ENCODE assay signal across 8 mouse cellular contexts in genomic region chr9:113932100-113932470, GRCm38 (mm10). TPM values are rescaled to one million over a fixed set of nuclear protein-coding genes. Genes with fewer than 3 reads are reported as not detected.
DNase-seq lines count a peak whose midpoint lies in the region; ATAC-seq and TF ChIP-seq lines count a peak whose summit lies in the region.

No protein-coding gene starts in this region.

- 2% methylated on average over 8 of the region's 8 CpGs for WGBS in heart, embryonic 11.5 days (ENCODE audit: insufficient replicate concordance)
- 9% methylated on average over 8 of the region's 8 CpGs for WGBS in limb, embryonic 10.5 days
- 1% methylated on average over 8 of the region's 8 CpGs for WGBS in midbrain, embryonic 12.5 days

- peak overlapping the region; percentile 52 for H3K4me3 ChIP-seq in cortical plate, adult 2 months (ENCODE audit: insufficient read depth, low read length)
- H3K4me3 ChIP-seq in heart, embryonic 11.5 days (ENCODE audit: low read depth, low read length) = peak overlapping the region; percentile 98
- H3K4me3 ChIP-seq in limb, embryonic 10.5 days = peak overlapping the region; percentile 97
- H3K4me3 ChIP-seq in midbrain, embryonic 12.5 days = peak overlapping the region; percentile 98

- H3K9ac ChIP-seq in heart, embryonic 11.5 days (ENCODE audit: low read depth, low read length) = peak overlapping the region; percentile 97
- peak overlapping the region; percentile 96 for H3K9ac ChIP-seq in midbrain, embryonic 12.5 days (replicated peaks)

- no peak for TF ChIP-seq POLR2A in cortical plate, adult 2 months (IDR thresholded peaks at IDR 0.05; ENCODE audit: extremely low read depth, insufficient read depth, low read length)

- no peaks in the 10 kb centered on the region for H3K36me3 ChIP-seq in heart, embryonic 11.5 days (ENCODE audit: control insufficient read depth, insufficient read depth, low read length)
- no peaks in the 10 kb centered on the region for H3K36me3 ChIP-seq in limb, embryonic 10.5 days
- H3K36me3 ChIP-seq in midbrain, embryonic 12.5 days = no peaks in the 10 kb centered on the region

- H3K4me2 ChIP-seq in heart, embryonic 11.5 days = peak overlapping the region; percentile 77
- peak overlapping the region; percentile 87 for H3K4me2 ChIP-seq in midbrain, embryonic 12.5 days (replicated peaks)

- no peaks in the 10 kb centered on the region for H3K9me3 ChIP-seq in heart, embryonic 11.5 days (replicated peaks; ENCODE audit: control insufficient read depth, low read length)
- no peaks in the 10 kb centered on the region for H3K9me3 ChIP-seq in limb, embryonic 10.5 days (replicated peaks)
- H3K9me3 ChIP-seq in midbrain, embryonic 12.5 days = no peaks in the 10 kb centered on the region

- no peak for ATAC-seq in heart, embryonic 11.5 days (replicated peaks; ENCODE audit: insufficient number of reproducible peaks, low FRiP score, low TSS enrichment)
- no peak for ATAC-seq in midbrain, embryonic 12.5 days (ENCODE audit: low FRiP score, low read depth)

- no peak for TF ChIP-seq CTCF in cortical plate, adult 2 months (IDR thresholded peaks at IDR 0.05; ENCODE audit: extremely low read depth, insufficient read depth, low read length)

- no peaks in the 10 kb centered on the region for H3K27me3 ChIP-seq in heart, embryonic 11.5 days (ENCODE audit: control insufficient read depth, insufficient read depth, low read length)
- no peaks in the 10 kb centered on the region for H3K27me3 ChIP-seq in limb, embryonic 10.5 days (ENCODE audit: low read depth, poor library complexity, severe bottlenecking)
- no peaks in the 10 kb centered on the region for H3K27me3 ChIP-seq in midbrain, embryonic 12.5 days

- peak; percentile 6 to 19 for DNase-seq in lung, adult 18-20 months
- no peak for DNase-seq in lung, postnatal 25 days (ENCODE audit: low spot score)
- no peak for DNase-seq in limb, embryonic 10.5 days (ENCODE audit: low spot score)
- no peak for DNase-seq in layer of hippocampus, adult 9-11 months
- DNase-seq in cerebellum, postnatal 4 days (ENCODE audit: low spot score in 2 of 2) = no peak

- H3K27ac ChIP-seq in cortical plate, adult 2 months (ENCODE audit: insufficient read depth, low read length) = no peak overlapping the region
- peak overlapping the region; percentile 90 for H3K27ac ChIP-seq in heart, embryonic 11.5 days (ENCODE audit: low read depth, low read length)
- H3K27ac ChIP-seq in limb, embryonic 10.5 days = peak overlapping the region; percentile 94
- H3K27ac ChIP-seq in midbrain, embryonic 12.5 days (replicated peaks) = peak overlapping the region; percentile 89

- H3K4me1 ChIP-seq in cortical plate, adult 2 months (ENCODE audit: control insufficient read depth, insufficient read depth, low read length) = peaks cover 7% of the 10 kb centered on the region; the same call in 1 of the 2 replicates
- H3K4me1 ChIP-seq in heart, embryonic 11.5 days (ENCODE audit: control insufficient read depth, insufficient read depth, low read length) = peaks cover 20% of the 10 kb centered on the region
- peaks cover 27% of the 10 kb centered on the region for H3K4me1 ChIP-seq in limb, embryonic 10.5 days
- peaks cover 30% of the 10 kb centered on the region for H3K4me1 ChIP-seq in midbrain, embryonic 12.5 days

RNA-seq across cellular contexts. Expression of gene Ubp1, which starts 1.4 kb away (rescaled TPM):
- 123 and 145 TPM in 2 replicates for polyA plus RNA-seq in cortical plate, adult 2 months (2012; rRNA removed)
- 34.1 and 35.9 TPM in 2 replicates for polyA plus RNA-seq in heart, embryonic 11.5 days (2014; fragmentation: Nextera tagmentation; extraction: Ambion mirVana)
- 41.7 and 43.6 TPM in 2 replicates for polyA plus RNA-seq in limb, embryonic 10.5 days (2016; fragmentation: Nextera tagmentation; extraction: Ambion mirVana)
- 47.5 and 50.7 TPM in 2 replicates for polyA plus RNA-seq in midbrain, embryonic 12.5 days (2016; fragmentation: Nextera tagmentation; extraction: Ambion mirVana)

Comparison
In these comparisons a context has a peak if more than half of its experiments do, and no peak if none do; other contexts are left out.
1. DNase-seq: peak in lung, adult 18-20 months (2 of 2); none in lung, postnatal 25 days (single experiment), limb, embryonic 10.5 days (single experiment), layer of hippocampus, adult 9-11 months (single experiment) and cerebellum, postnatal 4 days (0 of 2).
2. Peak in every context shown above with its lines, with median percentiles within 50 percentile points of each other: H3K4me3 ChIP-seq.